Mouse (Mus musculus): ENCODE measurements at regions not wholly inside any gene's neighbourhood (a gene's known extent, or its start where the extent isn't known, plus 50 kb on each side); places are given as distances from the start of the nearest gene placed in this dataset.

- TF ChIP-seq CTCF (IDR thresholded peaks at IDR 0.05) = no peak
- DNase-seq (ENCODE audit: low spot score) (peak; percentile 12), ATAC-seq (ENCODE audit: low FRiP score) (no peak)
- H3K4me3 ChIP-seq (ENCODE audit: low read depth, low read length) = no peak overlapping the region
- H3K27ac ChIP-seq (ENCODE audit: low read depth, low read length) = no peak overlapping the region
- 71% methylated on average over 4 of the region's 4 CpGs for WGBS
- no peaks in the 10 kb centered on the region for H3K27me3 ChIP-seq (ENCODE audit: insufficient read depth, low read length)
- no peaks in the 10 kb centered on the region for H3K4me1 ChIP-seq (ENCODE audit: insufficient read depth, low read length)
- no peaks in the 10 kb centered on the region for H3K36me3 ChIP-seq (ENCODE audit: insufficient read depth, low read length)
- no peak overlapping the region for H3K9ac ChIP-seq (replicated peaks; ENCODE audit: low read length, poor library complexity, severe bottlenecking)
- no peak overlapping the region for H3K4me2 ChIP-seq (ENCODE audit: low read depth, low read length, poor library complexity, severe bottlenecking)
- no peaks in the 10 kb centered on the region for H3K9me3 ChIP-seq (ENCODE audit: low read length)
These were observed 79.2 kb downstream of the 1700020N01Rik start for GRCm38 (mm10) chr10:21672171-21672570.

- TF ChIP-seq CTCF (IDR thresholded peaks at IDR 0.05) = no peak
- H3K4me3 ChIP-seq (ENCODE audit: low read depth, low read length) = no peak overlapping the region
- H3K27ac ChIP-seq (ENCODE audit: low read depth, low read length) = no peak overlapping the region
- H3K4me1 ChIP-seq (ENCODE audit: insufficient read depth, low read length) = no peaks in the 10 kb centered on the region
- H3K27me3 ChIP-seq (ENCODE audit: insufficient read depth, low read length) = no peaks in the 10 kb centered on the region
- no peak overlapping the region for H3K9ac ChIP-seq (replicated peaks; ENCODE audit: low read length, poor library complexity, severe bottlenecking)
- WGBS = 91% methylated on average over 5 of the region's 5 CpGs
- no peak overlapping the region for H3K4me2 ChIP-seq (ENCODE audit: low read depth, low read length, poor library complexity, severe bottlenecking)
- ATAC-seq (ENCODE audit: low FRiP score) (no peak), DNase-seq (ENCODE audit: low spot score) (no peak)
- H3K36me3 ChIP-seq (ENCODE audit: insufficient read depth, low read length) = no peaks in the 10 kb centered on the region
- no peaks in the 10 kb centered on the region for H3K9me3 ChIP-seq (ENCODE audit: low read length)
These were observed 79.7 kb downstream of the 1700020N01Rik start for GRCm38 (mm10) chr10:21672666-21673065.

- H3K27ac ChIP-seq (ENCODE audit: low read depth, low read length) = no peak overlapping the region
- no peaks in the 10 kb centered on the region for H3K9me3 ChIP-seq (ENCODE audit: low read length)
- H3K4me2 ChIP-seq (ENCODE audit: low read depth, low read length, poor library complexity, severe bottlenecking) = no peak overlapping the region
- WGBS = 89% methylated on average over 1 of the region's 1 CpGs
- H3K27me3 ChIP-seq (ENCODE audit: insufficient read depth, low read length) = no peaks in the 10 kb centered on the region
- no peak for DNase-seq (ENCODE audit: low spot score)
- no peaks in the 10 kb centered on the region for H3K36me3 ChIP-seq (ENCODE audit: insufficient read depth, low read length)
- H3K4me3 ChIP-seq (ENCODE audit: low read depth, low read length) = no peak overlapping the region
- TF ChIP-seq CTCF (IDR thresholded peaks at IDR 0.05) = no peak
- ATAC-seq (ENCODE audit: low FRiP score) = no peak
- H3K4me1 ChIP-seq (ENCODE audit: insufficient read depth, low read length) = no peaks in the 10 kb centered on the region
- no peak overlapping the region for H3K9ac ChIP-seq (replicated peaks; ENCODE audit: low read length, poor library complexity, severe bottlenecking)
These were observed 80.9 kb downstream of the 1700020N01Rik start for GRCm38 (mm10) chr10:21673831-21674230.

- WGBS = 97% methylated on average over 14 of the region's 14 CpGs
- no peak overlapping the region for H3K4me3 ChIP-seq (ENCODE audit: low read depth, low read length)
- H3K9me3 ChIP-seq (ENCODE audit: low read length) = no peaks in the 10 kb centered on the region
- no peaks in the 10 kb centered on the region for H3K36me3 ChIP-seq (ENCODE audit: insufficient read depth, low read length)
- TF ChIP-seq CTCF (IDR thresholded peaks at IDR 0.05) = no peak
- H3K27me3 ChIP-seq (ENCODE audit: insufficient read depth, low read length) = no peaks in the 10 kb centered on the region
- H3K27ac ChIP-seq (ENCODE audit: low read depth, low read length) = no peak overlapping the region
- no peak for DNase-seq (ENCODE audit: low spot score)
- ATAC-seq (ENCODE audit: low FRiP score) = no peak
- H3K9ac ChIP-seq (replicated peaks; ENCODE audit: low read length, poor library complexity, severe bottlenecking) = no peak overlapping the region
- H3K4me2 ChIP-seq (ENCODE audit: low read depth, low read length, poor library complexity, severe bottlenecking) = no peak overlapping the region
- H3K4me1 ChIP-seq (ENCODE audit: insufficient read depth, low read length) = peaks cover 4% of the 10 kb centered on the region
These were observed 82.8 kb downstream of the 1700020N01Rik start for GRCm38 (mm10) chr10:21675786-21676185.

GRCm38 (mm10) chr10:21677911-21678310, 85.0 kb downstream of the 1700020N01Rik start:
- no peak for DNase-seq (ENCODE audit: low spot score)
- no peak for ATAC-seq (ENCODE audit: low FRiP score)
- H3K9me3 ChIP-seq (ENCODE audit: low read length) = no peaks in the 10 kb centered on the region
- H3K9ac ChIP-seq (replicated peaks; ENCODE audit: low read length, poor library complexity, severe bottlenecking) = no peak overlapping the region
- no peak for TF ChIP-seq CTCF (IDR thresholded peaks at IDR 0.05)
- no peak overlapping the region for H3K4me3 ChIP-seq (ENCODE audit: low read depth, low read length)
- no peaks in the 10 kb centered on the region for H3K27me3 ChIP-seq (ENCODE audit: insufficient read depth, low read length)
- WGBS = 98% methylated on average over 9 of the region's 9 CpGs
- no peaks in the 10 kb centered on the region for H3K36me3 ChIP-seq (ENCODE audit: insufficient read depth, low read length)
- H3K4me1 ChIP-seq (ENCODE audit: insufficient read depth, low read length) = peaks cover 6% of the 10 kb centered on the region
- H3K27ac ChIP-seq (ENCODE audit: low read depth, low read length) = no peak overlapping the region
- no peak overlapping the region for H3K4me2 ChIP-seq (ENCODE audit: low read depth, low read length, poor library complexity, severe bottlenecking)

- H3K27me3 ChIP-seq (ENCODE audit: insufficient read depth, low read length) = no peaks in the 10 kb centered on the region
- peaks cover 8% of the 10 kb centered on the region for H3K4me1 ChIP-seq (ENCODE audit: insufficient read depth, low read length)
- no peak for TF ChIP-seq CTCF (IDR thresholded peaks at IDR 0.05)
- ATAC-seq (ENCODE audit: low FRiP score) = no peak
- DNase-seq (ENCODE audit: low spot score) = no peak
- H3K27ac ChIP-seq (ENCODE audit: low read depth, low read length) = no peak overlapping the region
- H3K4me3 ChIP-seq (ENCODE audit: low read depth, low read length) = no peak overlapping the region
- no peak overlapping the region for H3K4me2 ChIP-seq (ENCODE audit: low read depth, low read length, poor library complexity, severe bottlenecking)
- no peaks in the 10 kb centered on the region for H3K9me3 ChIP-seq (ENCODE audit: low read length)
- no peaks in the 10 kb centered on the region for H3K36me3 ChIP-seq (ENCODE audit: insufficient read depth, low read length)
- 90% methylated on average over 6 of the region's 6 CpGs for WGBS
- H3K9ac ChIP-seq (replicated peaks; ENCODE audit: low read length, poor library complexity, severe bottlenecking) = no peak overlapping the region
These were observed 85.4 kb downstream of the 1700020N01Rik start for GRCm38 (mm10) chr10:21678372-21678771.

Measured in midbrain, postnatal 0 days (tissue).